Mouse (Mus musculus): ENCODE data around the gene Gm42372.

- TF ChIP-seq CTCF (IDR thresholded peaks at IDR 0.05; ENCODE audit: low read depth): no peak
- TF ChIP-seq EP300 (IDR thresholded peaks at IDR 0.05; ENCODE audit: low read depth): no peak
Observed at GRCm38 (mm10) chr7:16944061-16944807, 38.7 kb upstream of the Gm42372 start, which contains the start of gene Pnmal2.
